Mouse (Mus musculus) spleen, adult 2 months (tissue): ENCODE data around the gene Sestd1.

ENCODE experiments used
- CTCF ChIP-seq: fragments of 200-500 bp; IDR thresholded peaks from 2 replicates; pipeline ENCODE4 v1.5.1; 2011; ENCODE audit warnings: mild to moderate bottlenecking, inconsistent platforms; ENCODE audit not compliant: insufficient read depth, insufficient read length, insufficient replicate concordance; ENCODE audit errors: extremely low read depth
- POLR2A ChIP-seq: fragments of 200-500 bp; IDR thresholded peaks from 2 replicates; pipeline ENCODE4 v1.6.1; 2011; ENCODE audit warnings: low read depth, low read length, inconsistent platforms

DNA sequence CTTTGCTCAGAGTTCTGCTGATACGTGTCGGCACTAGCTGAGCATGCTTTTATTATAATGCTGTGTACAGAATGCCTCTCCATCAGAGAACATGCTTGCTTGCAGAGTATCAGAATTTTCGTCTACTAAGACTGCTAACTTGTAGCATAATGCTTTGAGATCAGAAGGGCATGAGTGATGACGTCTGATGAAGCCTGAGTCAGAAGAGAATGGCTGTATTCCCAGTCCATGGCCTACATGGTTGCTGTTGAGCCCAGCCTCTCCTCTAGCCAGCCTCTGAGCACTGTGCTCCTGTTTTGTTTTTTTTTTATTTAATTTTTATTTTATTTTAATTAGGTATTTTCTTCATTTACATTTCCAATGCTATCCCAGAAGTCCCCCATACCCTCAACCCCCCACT, 43.5 kb downstream of the Sestd1 start:
- TF ChIP-seq POLR2A (no peak), CTCF (no peak)
